Mouse (Mus musculus) forebrain, embryonic 13.5 days (tissue): Measurements from ENCODE around the gene Zbtb8b. TPM values are rescaled to one million over a fixed set of nuclear protein-coding genes. Genes with fewer than 3 reads are reported as not detected.
A peak's percentile ranks its signal among the peaks of the same experiment; 100 is the strongest.
"Not testable (repeated sequence)": the region's sequence is repeated elsewhere in the genome, so short reads cannot be mapped to it uniquely, and the experiment has no call there.

Source experiments
- ATAC-seq: fragments of 200-750 bp; cut with Nextera tagmentation; 2 replicates; pipeline ENCODE4 v1.8.0; 2017
- H3K27ac ChIP-seq: fragments of 300-500 bp; sonication (generic); 2 replicates; pipeline ENCODE4 v1.5.1; 2015; ENCODE audit warnings: inconsistent platforms, mild to moderate bottlenecking, moderate library complexity
- H3K27me3 ChIP-seq: fragments of 300-500 bp; sonication (generic); 2 replicates; pipeline ENCODE4 v1.6.1; 2015; ENCODE audit warnings: mild to moderate bottlenecking, inconsistent platforms
- H3K36me3 ChIP-seq: fragments of 300-500 bp; sonication (generic); 2 replicates; pipeline ENCODE4 v1.6.1; 2015; ENCODE audit warnings: mild to moderate bottlenecking, inconsistent platforms; ENCODE audit not compliant: poor library complexity, severe bottlenecking
- H3K4me1 ChIP-seq: fragments of 300-500 bp; sonication (generic); 2 replicates; pipeline ENCODE4 v1.6.1; 2015; ENCODE audit warnings: inconsistent platforms
- H3K4me2 ChIP-seq: fragments of 300-500 bp; sonication (generic); 2 replicates; pipeline ENCODE4 v1.6.1; 2015; ENCODE audit warnings: inconsistent platforms, mild to moderate bottlenecking, moderate library complexity
- H3K4me3 ChIP-seq: fragments of 300-500 bp; sonication (generic); 2 replicates; pipeline ENCODE4 v1.5.1; 2015; ENCODE audit warnings: mild to moderate bottlenecking, inconsistent platforms
- H3K9ac ChIP-seq: fragments of 300-500 bp; sonication (generic); 2 replicates; pipeline ENCODE4 v1.6.1; 2015; ENCODE audit warnings: mild to moderate bottlenecking, inconsistent platforms
- H3K9me3 ChIP-seq: fragments of 300-500 bp; sonication (generic); replicated peaks from 2 replicates; pipeline ENCODE4 v1.6.1; 2016; ENCODE audit warnings: inconsistent platforms
- WGBS: fragments of 180-500 bp; shearing (Covaris S2); methylation state at CpG from one replicate; pipeline ENCODE4 v1.1.7; 2015; 5-methylcytosine and 5-hydroxymethylcytosine counted together
- polyA plus RNA-seq: library from polyadenylated mRNA; unstranded; fragments of >200 nt; fragmentation: Nextera tagmentation; extraction: Ambion mirVana; gene quantifications from 2 replicates; pipeline ENCODE4 v1.2.1, GENCODE M21; 2015

Gene Zbtb8b
- polyA plus RNA-seq, 1 experiment from 2014 or later, result 4.3 TPM

GRCm38 (mm10) chr4:129410532-129410931 is 30.1 kb downstream of the Zbtb8b start:
- not testable (repeated sequence) for H3K36me3 ChIP-seq, H3K4me3 ChIP-seq, H3K9me3 ChIP-seq, H3K4me1 ChIP-seq, H3K4me2 ChIP-seq, H3K27me3 ChIP-seq, ATAC-seq, H3K9ac ChIP-seq, H3K27ac ChIP-seq
- WGBS, result 91% methylated on average over 3 of the region's 3 CpGs

- Histone ChIP-seq H3K9ac (peak overlapping the region; percentile 60), H3K4me1 (0 out of 2 replicates have a peak, but pooled peaks cover 4% of the 10 kb centered on the region), H3K4me3 (peak overlapping the region; percentile 41), H3K27me3 (no peaks in the 10 kb centered on the region), H3K9me3 (no peaks in the 10 kb centered on the region), H3K27ac (no peak overlapping the region), H3K36me3 (no peaks in the 10 kb centered on the region), H3K4me2 (peak overlapping the region; percentile 62)
- no peak for ATAC-seq
- WGBS, result 4% methylated on average over 25 of the region's 25 CpGs
Observed at GRCm38 (mm10) chr4:129406447-129406846, 34.2 kb downstream of the Zbtb8b start.

- Histone ChIP-seq H3K9me3 (no peaks in the 10 kb centered on the region), H3K9ac (no peak overlapping the region), H3K4me2 (no peak overlapping the region), H3K36me3 (no peaks in the 10 kb centered on the region), H3K27ac (no peak overlapping the region), H3K27me3 (no peaks in the 10 kb centered on the region), H3K4me1 (no peaks in the 10 kb centered on the region), H3K4me3 (no peak overlapping the region)
- WGBS, result 82% methylated on average over 4 of the region's 4 CpGs
- no peak for ATAC-seq
Observed at GRCm38 (mm10) chr4:129399813-129400212, 40.8 kb downstream of the Zbtb8b start.

- Histone ChIP-seq H3K27me3 (no peaks in the 10 kb centered on the region), H3K4me3 (no peak overlapping the region), H3K9me3 (no peaks in the 10 kb centered on the region), H3K27ac (no peak overlapping the region), H3K36me3 (no peaks in the 10 kb centered on the region), H3K9ac (no peak overlapping the region), H3K4me1 (peaks cover 4% of the 10 kb centered on the region; the same call in 1 of the 2 replicates), H3K4me2 (no peak overlapping the region)
- 93% methylated on average over 3 of the region's 3 CpGs for WGBS
- no peak for ATAC-seq
Observed at GRCm38 (mm10) chr4:129396960-129397359, 43.7 kb downstream of the Zbtb8b start.

- Histone ChIP-seq H3K27me3 (no peaks in the 10 kb centered on the region), H3K4me3 (no peak overlapping the region), H3K9me3 (no peaks in the 10 kb centered on the region), H3K4me1 (peaks cover 4% of the 10 kb centered on the region; the same call in 1 of the 2 replicates), H3K9ac (no peak overlapping the region), H3K27ac (no peak overlapping the region), H3K4me2 (no peak overlapping the region), H3K36me3 (no peaks in the 10 kb centered on the region)
- no peak for ATAC-seq
- 39% methylated on average over 12 of the region's 12 CpGs for WGBS
Observed at GRCm38 (mm10) chr4:129394089-129394870, 46.4 kb downstream of the Zbtb8b start.

GRCm38 (mm10) chr4:129390936-129391557 is 49.6 kb downstream of the Zbtb8b start:
- Histone ChIP-seq H3K27me3 (no peaks in the 10 kb centered on the region), H3K4me3 (no peak overlapping the region), H3K27ac (no peak overlapping the region), H3K9me3 (no peaks in the 10 kb centered on the region), H3K4me1 (peaks cover 4% of the 10 kb centered on the region; the same call in 1 of the 2 replicates), H3K36me3 (no peaks in the 10 kb centered on the region), H3K4me2 (no peak overlapping the region), H3K9ac (no peak overlapping the region)
- WGBS, result 84% methylated on average over 7 of the region's 7 CpGs
- ATAC-seq, result no peak

- Histone ChIP-seq H3K4me3 (no peak overlapping the region), H3K27me3 (no peaks in the 10 kb centered on the region), H3K4me1 (peaks cover 4% of the 10 kb centered on the region; the same call in 1 of the 2 replicates), H3K9ac (no peak overlapping the region), H3K36me3 (no peaks in the 10 kb centered on the region), H3K9me3 (no peaks in the 10 kb centered on the region), H3K27ac (no peak overlapping the region), H3K4me2 (no peak overlapping the region)
- WGBS, result 90% methylated on average over 14 of the region's 14 CpGs
- no peak for ATAC-seq
Observed at GRCm38 (mm10) chr4:129390216-129390743, 50.4 kb downstream of the Zbtb8b start.

- 62% methylated on average over 5 of the region's 5 CpGs for WGBS
- ATAC-seq, result no peak
Observed at GRCm38 (mm10) chr4:129388404-129388803, 52.2 kb downstream of the Zbtb8b start.

GRCm38 (mm10) chr4:129386989-129387388 is 53.7 kb downstream of the Zbtb8b start:
- H3K4me2 ChIP-seq, result no peak overlapping the region
- H3K4me3 ChIP-seq, result no peak overlapping the region
- H3K9ac ChIP-seq, result no peak overlapping the region
- H3K27me3 ChIP-seq, result no peaks in the 10 kb centered on the region
- no peak for ATAC-seq
- H3K27ac ChIP-seq, result no peak overlapping the region
- no peaks in the 10 kb centered on the region for H3K36me3 ChIP-seq
- WGBS, result 86% methylated on average over 2 of the region's 2 CpGs
- no peaks in the 10 kb centered on the region for H3K9me3 ChIP-seq
- no peaks in the 10 kb centered on the region for H3K4me1 ChIP-seq

More at GRCm38 (mm10) chr4:129388404-129388803, 52.2 kb downstream of the Zbtb8b start:
- H3K4me1 ChIP-seq, result no peaks in the 10 kb centered on the region
- H3K27ac ChIP-seq, result no peak overlapping the region
- H3K36me3 ChIP-seq, result no peaks in the 10 kb centered on the region
- H3K9me3 ChIP-seq, result no peaks in the 10 kb centered on the region
- H3K4me3 ChIP-seq, result no peak overlapping the region
- no peak overlapping the region for H3K4me2 ChIP-seq
- no peak overlapping the region for H3K9ac ChIP-seq
- H3K27me3 ChIP-seq, result no peaks in the 10 kb centered on the region

GRCm38 (mm10) chr4:129386269-129386946 is 54.2 kb downstream of the Zbtb8b start:
- H3K9me3 ChIP-seq, result no peaks in the 10 kb centered on the region
- no peak for ATAC-seq
- 89% methylated on average over 8 of the region's 8 CpGs for WGBS

GRCm38 (mm10) chr4:129385685-129386084 is 55.0 kb downstream of the Zbtb8b start:
- Histone ChIP-seq H3K4me1 (no peaks in the 10 kb centered on the region), H3K4me2 (no peak overlapping the region), H3K9me3 (no peaks in the 10 kb centered on the region), H3K27ac (no peak overlapping the region), H3K27me3 (no peaks in the 10 kb centered on the region), H3K9ac (no peak overlapping the region), H3K4me3 (no peak overlapping the region), H3K36me3 (no peaks in the 10 kb centered on the region)
- WGBS, result 95% methylated on average over 11 of the region's 11 CpGs
- ATAC-seq, result no peak

More at GRCm38 (mm10) chr4:129386269-129386946, 54.2 kb downstream of the Zbtb8b start:
- H3K27me3 ChIP-seq, result no peaks in the 10 kb centered on the region
- no peak overlapping the region for H3K4me2 ChIP-seq
- H3K9ac ChIP-seq, result no peak overlapping the region
- no peak overlapping the region for H3K27ac ChIP-seq
- H3K36me3 ChIP-seq, result no peaks in the 10 kb centered on the region
- no peak overlapping the region for H3K4me3 ChIP-seq
- H3K4me1 ChIP-seq, result no peaks in the 10 kb centered on the region

GRCm38 (mm10) chr4:129384440-129384839 is 56.2 kb downstream of the Zbtb8b start:
- Histone ChIP-seq H3K4me2 (no peak overlapping the region), H3K9me3 (no peaks in the 10 kb centered on the region), H3K9ac (no peak overlapping the region), H3K4me3 (no peak overlapping the region), H3K36me3 (no peaks in the 10 kb centered on the region), H3K27me3 (peaks cover 6% of the 10 kb centered on the region; the same call in 1 of the 2 replicates), H3K4me1 (no peaks in the 10 kb centered on the region), H3K27ac (no peak overlapping the region)
- WGBS, result 39% methylated on average over 6 of the region's 6 CpGs
- no peak for ATAC-seq
